Mouse (Mus musculus): ENCODE results near the gene Pdrg1. TPM values are rescaled to one million over a fixed set of nuclear protein-coding genes. Genes with fewer than 3 reads are reported as not detected.

Pdrg1 gene
- total RNA-seq, 2 experiments from 2014 or later, result 187 to 200 TPM

DNA sequence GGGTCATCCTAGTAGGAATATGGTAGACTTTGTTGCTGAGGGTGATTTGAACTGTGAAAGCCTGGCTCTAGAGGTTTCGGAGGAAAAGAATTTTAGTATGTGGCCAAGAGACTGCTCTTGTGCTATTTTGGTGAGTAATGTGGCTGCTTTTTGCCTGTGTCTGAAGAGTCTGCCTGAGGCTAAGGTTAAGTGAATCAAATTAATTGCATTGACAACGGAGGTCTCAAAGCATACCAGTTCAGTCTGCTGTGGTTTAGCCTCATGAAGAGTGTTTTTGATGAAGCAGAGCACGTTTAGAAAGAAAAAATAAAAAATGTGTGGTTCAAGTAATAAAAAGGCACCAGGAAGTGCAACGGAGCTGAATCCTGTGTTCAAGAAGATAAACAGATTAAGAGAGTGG lies 49.7 kb downstream of the Pdrg1 start:
- DNase-seq (ENCODE audit: low spot score in 2 of 2), result no peak

DNA sequence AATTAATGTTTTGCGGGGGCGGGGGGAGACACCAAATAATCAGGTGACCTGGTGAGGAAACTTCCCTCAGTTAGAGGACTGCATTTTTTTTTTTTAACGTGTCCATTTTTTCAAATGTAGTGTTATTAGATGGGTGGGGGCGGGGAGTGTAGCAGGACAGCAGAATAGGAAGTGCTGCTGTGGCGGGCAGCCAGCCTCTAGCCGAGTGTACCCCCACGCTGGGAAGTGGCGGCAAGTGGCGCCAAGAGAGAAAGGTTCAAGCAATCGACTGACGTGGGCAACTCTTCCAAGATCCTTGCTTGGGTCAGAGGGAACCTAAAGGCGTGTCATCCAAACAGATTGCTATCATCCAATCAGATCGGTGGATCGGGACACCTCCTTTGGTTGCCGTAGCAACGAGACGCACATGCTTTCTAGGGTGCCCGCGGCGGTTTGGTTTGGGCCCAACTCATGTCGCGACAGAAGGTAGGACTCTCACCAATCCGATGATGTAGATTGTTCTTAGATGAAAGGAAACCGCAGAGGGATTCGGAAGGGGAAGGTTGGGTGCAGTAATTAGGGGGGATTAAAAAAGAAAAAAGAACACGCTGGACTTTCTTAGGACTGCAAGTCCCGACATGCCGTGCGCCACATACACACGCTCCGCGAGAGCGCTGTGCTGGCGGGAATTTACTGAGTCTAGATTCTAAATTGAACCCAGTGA lies 53.0 kb downstream of the Pdrg1 start, which contains the start of gene Ttll9:
Ttll9 (plus strand) TSS at position 395 of the 703 bp plus-strand sequence.
- DNase-seq (ENCODE audit: low spot score in 2 of 2), result peak; percentile 52 to 63

Other genes with a start within 250 kb of the Pdrg1 start
- 10 to 100 TPM; 63.6 to 73.5 TPM for gene Bcl2l1, start 183.7 kb downstream of the Pdrg1 start, total RNA-seq (2021)
- gene Tpx2, start 167.5 kb downstream of the Pdrg1 start, total RNA-seq (2021), result 1 to 10 TPM; 1.2 to 2.3 TPM
- gene Mylk2, start 104.1 kb downstream of the Pdrg1 start, total RNA-seq (2021), result not detected
- 1 to 10 TPM; 2.3 to 3.5 TPM for gene Foxs1, start 82.2 kb downstream of the Pdrg1 start, total RNA-seq (2021)
- gene Dusp15, start 63.7 kb downstream of the Pdrg1 start, total RNA-seq (2021), result 1 to 10 TPM; 1.2 to 2.6 TPM
- under 1 TPM; 0.16 to 0.60 TPM for gene Ttll9, start 52.9 kb downstream of the Pdrg1 start, total RNA-seq (2021)
- gene Xkr7, start 16.4 kb upstream of the Pdrg1 start, total RNA-seq (2021), result 1 to 10 TPM in 1 of 2 experiments, under 1 TPM in 1; 0.86 to 1.3 TPM
- gene Ccm2l, start 50.5 kb upstream of the Pdrg1 start, total RNA-seq (2021), result 10 to 100 TPM; 10.2 to 10.7 TPM
- 1 to 10 TPM; 3.9 to 4.2 TPM for gene Hck, start 93.0 kb upstream of the Pdrg1 start, total RNA-seq (2021)
- gene Tm9sf4, start 145.9 kb upstream of the Pdrg1 start, total RNA-seq (2021), result 100 to 1,000 TPM in 1 of 2 experiments, 10 to 100 TPM in 1; 94.6 to 101 TPM
- gene Tspyl3, start 210.0 kb upstream of the Pdrg1 start, total RNA-seq (2021), result 1 to 10 TPM; 2.2 to 2.3 TPM
- gene Plagl2, start 226.0 kb upstream of the Pdrg1 start, total RNA-seq (2021), result 1 to 10 TPM; 8.3 to 9.1 TPM
- gene Pofut1, start 226.1 kb upstream of the Pdrg1 start, total RNA-seq (2021), result 10 to 100 TPM; 35.7 to 47.9 TPM